Mouse (Mus musculus) adrenal gland (tissue): Measurements from ENCODE around the gene Rnase10.
"Not testable (repeated sequence)": the region's sequence is repeated elsewhere in the genome, so short reads cannot be mapped to it uniquely, and the experiment has no call there.

Source experiments
- intact Hi-C: fragments of 180-260 bp; cut with DNase I; formaldehyde crosslinking; loops from one replicate; pipeline ENCODE4 v1.15.1; 2025

The Rnase10 gene

GRCm38 (mm10) chr14:51008781-51009180 is 1.2 kb downstream of the Rnase10 start:
- intact Hi-C loops, result no loop called here

- intact Hi-C loops, result no loop called here
These were observed 2.0 kb downstream of the Rnase10 start for GRCm38 (mm10) chr14:51009572-51009971.

DNA sequence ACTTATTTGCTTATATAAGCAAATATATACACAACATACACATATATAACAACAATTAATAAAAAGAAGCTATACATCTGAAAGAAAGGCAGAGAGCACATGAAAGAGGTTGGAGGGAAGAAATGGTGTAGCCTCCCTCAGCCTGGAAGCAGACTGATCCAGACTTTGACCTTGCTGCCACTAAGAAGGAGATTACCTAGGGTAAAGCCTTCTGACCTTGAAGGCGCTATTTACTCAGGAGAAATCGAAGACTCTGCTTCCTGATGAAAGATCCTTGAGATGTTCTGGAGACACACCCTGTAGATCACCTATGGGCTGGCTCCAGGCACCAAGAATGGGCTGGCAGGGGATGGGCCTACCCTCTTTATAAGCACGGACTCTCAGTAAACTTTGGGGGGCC is 7.2 kb downstream of the Rnase10 start:
- intact Hi-C loops, result not testable (repeated sequence)

GRCm38 (mm10) chr14:51015780-51016179 is 8.2 kb downstream of the Rnase10 start:
- intact Hi-C loops, result no loop called here

- intact Hi-C loops, result no loop called here
These were observed 9.7 kb downstream of the Rnase10 start for GRCm38 (mm10) chr14:51017256-51017655.

DNA sequence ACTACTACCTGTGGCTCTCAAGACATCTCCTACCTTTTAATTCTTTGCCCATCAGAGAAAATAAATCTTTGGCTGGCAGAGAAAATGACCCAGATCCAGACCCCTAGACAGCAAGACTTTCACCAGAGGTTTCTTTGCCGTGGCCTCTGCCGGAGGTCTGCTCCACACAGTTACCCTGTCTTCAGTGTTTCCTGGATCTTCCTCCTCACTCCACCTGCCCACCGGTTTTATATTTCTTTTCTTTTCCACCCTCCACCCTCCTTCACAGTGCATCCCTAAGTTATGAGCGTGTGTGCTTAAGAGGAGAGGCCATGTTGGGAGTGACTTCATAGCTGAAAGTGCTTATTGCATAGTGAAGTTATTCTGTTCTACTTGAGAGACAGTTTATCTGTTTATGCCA is 15.9 kb downstream of the Rnase10 start:
- intact Hi-C loops, result no loop called here

DNA sequence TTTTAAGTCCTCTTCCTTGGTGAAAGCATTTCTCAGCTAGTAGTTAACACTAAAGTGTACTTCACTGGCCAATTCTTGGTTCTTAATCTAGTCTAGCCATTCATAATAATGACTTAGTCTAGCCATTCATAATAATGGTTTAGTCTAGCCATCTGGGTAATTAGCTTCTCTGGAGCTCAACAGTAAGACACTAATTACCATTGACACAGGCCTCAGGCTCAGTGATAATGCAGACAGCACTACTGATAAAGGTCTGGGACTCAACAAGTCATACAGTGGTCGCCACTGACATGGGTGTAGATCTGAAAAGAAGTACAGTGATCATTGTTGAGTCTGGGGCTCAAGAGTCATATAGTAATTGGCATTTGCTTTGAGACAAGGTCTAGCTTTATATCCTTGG is 17.3 kb downstream of the Rnase10 start:
- intact Hi-C loops, result loop anchor here (5.0 kb wide), 1 partner anchor 77 kb away; no protein-coding TSS in a partner anchor

GRCm38 (mm10) chr14:51026391-51027133 is 19.0 kb downstream of the Rnase10 start:
- intact Hi-C loops, result loop anchor here (1.0 to 5.0 kb wide), 2 partner anchors 37 to 76 kb away; no protein-coding TSS in a partner anchor

- intact Hi-C loops, result loop anchor here (5.0 kb wide), 1 partner anchor 75 kb away; no protein-coding TSS in a partner anchor
These were observed 20.0 kb downstream of the Rnase10 start for GRCm38 (mm10) chr14:51027387-51028155.

DNA sequence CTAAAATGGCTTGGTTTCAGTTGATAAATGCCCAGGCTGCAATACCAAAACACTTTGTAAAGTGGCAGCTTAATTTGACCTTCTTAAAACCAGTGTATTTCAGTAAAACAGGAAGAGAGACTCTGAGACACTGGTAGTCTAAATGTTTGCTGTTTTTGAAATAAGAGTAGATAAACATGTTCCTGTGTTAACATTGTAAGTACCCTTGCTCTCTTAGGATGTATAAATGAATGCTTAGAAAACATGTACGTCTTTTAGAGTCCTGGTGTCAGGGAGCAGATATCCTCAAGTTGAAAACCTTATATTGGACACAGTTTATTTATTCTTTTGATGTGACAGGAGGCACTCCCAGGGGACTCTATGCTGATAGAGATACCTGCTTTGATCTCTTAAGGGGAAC is 27.7 kb downstream of the Rnase10 start:
- intact Hi-C loops, result no loop called here

GRCm38 (mm10) chr14:51036214-51036613 is 28.7 kb downstream of the Rnase10 start:
- intact Hi-C loops, result no loop called here

GRCm38 (mm10) chr14:51041769-51042168 is 34.2 kb downstream of the Rnase10 start, which contains the start of gene Rnase9:
TSS of gene Rnase9 (minus strand) at chr14:51041869.
- intact Hi-C loops, result no loop called here

GRCm38 (mm10) chr14:51047846-51048245 is 40.3 kb downstream of the Rnase10 start:
- intact Hi-C loops, result no loop called here

- intact Hi-C loops, result no loop called here
These were observed 42.5 kb downstream of the Rnase10 start, which contains the start of gene Rnase11 for GRCm38 (mm10) chr14:51050063-51050462. TSS of gene Rnase11 (minus strand) at chr14:51050163.

GRCm38 (mm10) chr14:51051941-51052340 is 44.4 kb downstream of the Rnase10 start:
- intact Hi-C loops, result no loop called here

DNA sequence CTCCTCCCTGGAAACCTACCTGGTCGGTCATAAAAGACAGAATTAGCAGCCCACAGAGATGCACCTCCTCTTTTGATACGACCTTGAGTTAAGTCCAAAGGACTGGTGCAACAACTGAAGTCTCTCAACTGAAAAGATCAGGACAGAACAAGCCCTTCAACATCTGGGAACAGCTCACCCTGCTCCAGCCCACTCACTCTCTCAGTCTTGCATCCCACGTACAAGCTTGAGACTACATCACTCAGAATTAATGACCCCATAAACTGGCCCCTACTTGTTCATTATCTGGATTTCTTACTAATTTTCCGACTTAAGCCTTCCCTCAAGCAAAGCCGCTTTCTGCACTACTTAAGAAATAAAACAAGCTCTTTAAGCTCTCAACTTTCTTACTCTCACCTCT is 45.6 kb downstream of the Rnase10 start:
- intact Hi-C loops, result no loop called here

DNA sequence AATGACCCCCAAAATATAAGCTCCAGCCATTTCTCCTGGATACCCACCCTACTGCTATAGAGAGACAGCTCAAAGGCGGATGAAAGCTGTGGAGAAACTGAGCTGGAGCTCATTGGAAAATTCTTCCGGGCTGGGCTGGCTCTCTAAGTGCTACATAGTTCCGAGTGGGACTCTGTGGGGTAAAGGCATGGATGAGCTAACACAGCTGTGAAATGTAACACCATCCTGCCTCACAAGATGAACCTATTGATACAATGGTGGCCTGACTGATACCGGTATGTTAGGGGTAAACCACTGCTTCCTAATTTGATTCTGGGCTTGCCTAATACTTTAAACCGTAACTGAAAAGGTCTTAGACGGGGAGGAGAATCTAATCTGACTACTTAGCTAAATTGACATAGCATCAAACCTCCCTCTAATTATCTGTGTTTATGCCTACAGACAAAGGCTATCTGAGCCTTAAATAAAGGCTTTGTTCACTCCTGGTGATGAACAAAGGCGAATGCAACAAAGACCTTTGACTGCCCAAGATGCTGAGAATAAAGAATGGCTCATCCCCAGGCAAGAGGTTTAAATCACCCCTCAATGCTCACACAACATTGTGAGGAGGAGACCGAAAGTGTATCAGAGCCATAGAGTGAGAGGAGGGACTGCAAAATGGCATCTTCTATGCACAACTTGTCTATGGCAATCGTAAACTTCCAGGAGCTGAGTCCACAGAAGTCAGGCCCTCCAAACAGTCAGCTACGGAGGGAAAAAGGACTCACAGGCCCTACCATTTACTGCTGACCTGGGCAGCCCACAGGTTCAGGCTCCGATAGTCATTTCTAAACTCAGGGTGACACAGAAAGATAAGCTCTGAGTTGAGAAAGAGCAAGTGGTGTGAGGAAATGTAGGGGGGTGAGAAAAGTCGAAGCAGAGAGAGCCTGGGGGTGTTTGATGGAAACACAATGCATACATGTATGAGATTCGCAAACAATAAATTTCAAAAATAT is 47.0 kb downstream of the Rnase10 start:
- intact Hi-C loops, result no loop called here

GRCm38 (mm10) chr14:51057401-51057831 is 49.9 kb downstream of the Rnase10 start, which contains the start of gene Rnase12:
TSS of gene Rnase12 (minus strand) at chr14:51057661.
- intact Hi-C loops, result no loop called here
